Mouse (Mus musculus): ENCODE data around the gene Cela3a. TPM values are rescaled to one million over a fixed set of nuclear protein-coding genes. Genes with fewer than 3 reads are reported as not detected.

Cela3a gene
- total and polyA plus RNA-seq, 2 experiments from 2014 or later = not detected

DNA sequence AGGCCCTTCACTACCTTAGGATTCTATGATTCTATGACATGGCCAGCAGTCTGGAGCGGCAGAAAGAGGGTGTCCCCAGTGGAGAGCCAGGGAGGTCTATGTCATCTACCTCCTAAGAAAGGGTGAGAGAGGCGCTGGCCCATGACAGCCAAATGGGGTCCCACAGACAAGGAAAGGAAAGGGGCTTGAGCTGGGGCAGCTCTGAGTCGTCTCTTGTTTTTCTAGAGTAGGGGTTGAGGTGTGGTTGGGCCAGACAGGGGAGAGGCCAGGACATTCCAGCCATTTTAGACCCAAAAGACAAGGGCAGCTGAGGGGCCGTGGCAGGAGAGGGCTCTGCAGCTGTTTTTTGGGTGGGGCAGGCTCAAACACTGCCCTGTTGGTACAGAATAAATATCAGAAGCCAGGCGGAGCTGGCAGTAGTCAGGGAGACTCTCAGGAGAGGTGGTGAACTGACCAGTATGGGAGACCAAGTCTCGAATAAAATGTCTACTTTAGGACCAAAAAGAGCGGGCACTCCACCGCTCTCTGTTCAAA is 43.7 kb upstream of the Cela3a start, which contains the start of gene 1700013G24Rik:
1700013G24Rik (plus strand) TSS at position 51 of the 534 bp plus-strand sequence.
- Histone ChIP-seq H3K9me3 (ENCODE audit: low read length) (no peaks in the 10 kb centered on the region), H3K36me3 (ENCODE audit: insufficient read depth, low read length) (no peaks in the 10 kb centered on the region), H3K27me3 (ENCODE audit: insufficient read depth, low read length) (no peaks in the 10 kb centered on the region), H3K9ac (replicated peaks; ENCODE audit: low read length, poor library complexity, severe bottlenecking) (no peak within 1 kb of the TSS), H3K27ac (ENCODE audit: low read depth, low read length) (no peak within 1 kb of the TSS), H3K4me1 (ENCODE audit: insufficient read depth, low read length) (no peaks in the 10 kb centered on the region), H3K4me3 (ENCODE audit: low read depth, low read length) (no peak within 1 kb of the TSS), H3K4me2 (ENCODE audit: low read depth, low read length, poor library complexity, severe bottlenecking) (no peak within 1 kb of the TSS)
- DNase-seq (ENCODE audit: low spot score) (no peak), ATAC-seq (ENCODE audit: low FRiP score) (no peak)
- 80% methylated on average over 8 of the region's 8 CpGs for WGBS
- TF ChIP-seq CTCF (IDR thresholded peaks at IDR 0.05) = no peak

DNA sequence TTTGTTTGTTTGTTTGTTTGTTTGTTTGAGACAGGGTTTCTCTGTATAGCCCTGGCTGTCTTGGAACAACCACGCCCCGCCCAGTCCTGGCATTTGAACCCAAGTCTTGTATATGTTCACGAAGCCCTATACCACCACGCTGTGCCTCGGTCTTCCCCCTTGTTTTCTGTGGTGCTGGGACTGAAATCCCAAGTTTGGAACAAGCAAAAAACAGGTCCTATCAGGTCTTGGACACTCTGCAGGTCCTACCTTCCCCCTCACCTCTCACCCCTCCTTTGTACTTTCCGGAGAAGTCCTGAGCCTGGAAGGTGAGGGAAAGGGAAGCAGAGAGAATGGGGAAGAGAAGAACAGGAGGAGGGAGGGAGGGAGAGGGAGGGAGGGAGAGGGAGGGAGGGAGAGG is 42.6 kb upstream of the Cela3a start:
- WGBS = 97% methylated on average over 6 of the region's 6 CpGs
- H3K27ac ChIP-seq (ENCODE audit: low read depth, low read length) = no peak overlapping the region
- H3K36me3 ChIP-seq (ENCODE audit: insufficient read depth, low read length) = no peaks in the 10 kb centered on the region
- no peak overlapping the region for H3K4me2 ChIP-seq (ENCODE audit: low read depth, low read length, poor library complexity, severe bottlenecking)
- no peak for TF ChIP-seq CTCF (IDR thresholded peaks at IDR 0.05)
- H3K4me1 ChIP-seq (ENCODE audit: insufficient read depth, low read length) = no peaks in the 10 kb centered on the region
- ATAC-seq (ENCODE audit: low FRiP score) (no peak), DNase-seq (ENCODE audit: low spot score) (no peak)
- no peaks in the 10 kb centered on the region for H3K27me3 ChIP-seq (ENCODE audit: insufficient read depth, low read length)
- no peak overlapping the region for H3K9ac ChIP-seq (replicated peaks; ENCODE audit: low read length, poor library complexity, severe bottlenecking)
- H3K9me3 ChIP-seq (ENCODE audit: low read length) = no peaks in the 10 kb centered on the region
- no peak overlapping the region for H3K4me3 ChIP-seq (ENCODE audit: low read depth, low read length)

DNA sequence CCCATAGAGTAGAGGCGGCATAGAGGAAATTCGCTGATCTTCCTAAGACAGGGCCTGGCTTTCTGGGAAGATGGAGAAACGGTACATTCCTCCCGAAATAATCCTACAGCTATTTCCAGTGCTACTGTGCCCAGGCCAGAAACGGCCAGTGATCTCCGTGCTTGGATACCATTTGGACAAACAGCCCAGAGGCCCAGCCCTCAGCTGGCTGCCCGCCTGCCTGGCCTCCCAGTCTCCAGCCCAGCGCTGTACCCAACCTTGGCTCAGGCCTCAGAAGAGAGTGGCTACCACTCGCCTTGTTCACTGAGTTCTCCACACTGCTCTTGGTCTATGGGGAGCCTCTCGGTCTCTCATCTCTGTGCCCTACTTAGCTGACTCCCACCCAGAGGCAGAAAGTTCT is 40.1 kb upstream of the Cela3a start:
- no peak for TF ChIP-seq CTCF (IDR thresholded peaks at IDR 0.05)
- Histone ChIP-seq H3K4me1 (ENCODE audit: insufficient read depth, low read length) (no peaks in the 10 kb centered on the region), H3K9ac (replicated peaks; ENCODE audit: low read length, poor library complexity, severe bottlenecking) (no peak overlapping the region), H3K27me3 (ENCODE audit: insufficient read depth, low read length) (no peaks in the 10 kb centered on the region), H3K4me2 (ENCODE audit: low read depth, low read length, poor library complexity, severe bottlenecking) (no peak overlapping the region), H3K9me3 (ENCODE audit: low read length) (no peaks in the 10 kb centered on the region), H3K27ac (ENCODE audit: low read depth, low read length) (no peak overlapping the region), H3K4me3 (ENCODE audit: low read depth, low read length) (no peak overlapping the region), H3K36me3 (ENCODE audit: insufficient read depth, low read length) (no peaks in the 10 kb centered on the region)
- DNase-seq (ENCODE audit: low spot score) (no peak), ATAC-seq (ENCODE audit: low FRiP score) (no peak)
- 80% methylated on average over 10 of the region's 10 CpGs for WGBS

DNA sequence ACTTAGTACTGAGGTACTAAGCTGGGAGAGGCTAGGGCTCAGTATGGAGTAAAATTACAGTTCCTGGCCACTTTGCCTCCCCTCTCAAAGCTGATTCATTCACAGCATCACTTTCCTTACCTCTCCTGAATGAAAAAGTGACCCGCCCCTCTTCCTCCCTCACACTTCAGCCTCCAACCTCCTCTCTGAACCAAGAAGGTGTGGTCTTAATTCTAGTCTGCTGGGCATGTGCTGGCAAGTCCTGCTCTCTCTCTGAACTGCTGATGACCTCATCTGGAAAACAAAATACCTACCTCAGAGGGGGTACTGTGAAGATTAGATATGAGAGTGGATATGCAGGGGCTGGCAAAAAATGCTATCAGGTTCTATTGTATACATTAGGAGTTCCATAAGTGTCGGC is 39.5 kb upstream of the Cela3a start:
- Histone ChIP-seq H3K9me3 (ENCODE audit: low read length) (no peaks in the 10 kb centered on the region), H3K9ac (replicated peaks; ENCODE audit: low read length, poor library complexity, severe bottlenecking) (no peak overlapping the region), H3K4me1 (ENCODE audit: insufficient read depth, low read length) (no peaks in the 10 kb centered on the region), H3K4me2 (ENCODE audit: low read depth, low read length, poor library complexity, severe bottlenecking) (no peak overlapping the region), H3K27ac (ENCODE audit: low read depth, low read length) (no peak overlapping the region), H3K36me3 (ENCODE audit: insufficient read depth, low read length) (no peaks in the 10 kb centered on the region), H3K27me3 (ENCODE audit: insufficient read depth, low read length) (no peaks in the 10 kb centered on the region), H3K4me3 (ENCODE audit: low read depth, low read length) (no peak overlapping the region)
- no peak for TF ChIP-seq CTCF (IDR thresholded peaks at IDR 0.05)
- WGBS = 84% methylated on average over 2 of the region's 2 CpGs
- ATAC-seq (ENCODE audit: low FRiP score) = no peak
- DNase-seq (ENCODE audit: low spot score) = no peak

DNA sequence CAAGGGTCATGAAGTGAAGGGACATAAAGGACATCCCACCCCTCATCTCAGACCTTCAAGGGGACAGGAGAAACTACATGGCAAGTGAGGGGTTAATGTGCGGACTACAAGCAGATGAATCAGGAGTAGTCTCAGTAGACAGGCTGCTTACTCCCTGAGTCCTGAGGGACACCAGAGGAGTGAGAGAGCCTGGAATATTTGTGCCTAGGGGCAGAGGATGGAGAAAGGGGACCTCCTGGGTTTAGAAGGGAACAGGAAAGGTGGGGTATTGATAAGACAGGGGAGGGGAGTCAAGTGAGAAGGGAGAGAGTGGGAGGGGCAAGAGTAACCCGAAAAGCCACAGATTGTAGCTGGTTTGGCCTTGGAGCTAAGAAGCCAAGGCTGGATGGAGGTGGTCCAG is 39.0 kb upstream of the Cela3a start:
- Histone ChIP-seq H3K4me3 (ENCODE audit: low read depth, low read length) (no peak overlapping the region), H3K36me3 (ENCODE audit: insufficient read depth, low read length) (no peaks in the 10 kb centered on the region), H3K27me3 (ENCODE audit: insufficient read depth, low read length) (no peaks in the 10 kb centered on the region), H3K9ac (replicated peaks; ENCODE audit: low read length, poor library complexity, severe bottlenecking) (no peak overlapping the region), H3K4me2 (ENCODE audit: low read depth, low read length, poor library complexity, severe bottlenecking) (no peak overlapping the region), H3K27ac (ENCODE audit: low read depth, low read length) (no peak overlapping the region), H3K4me1 (ENCODE audit: insufficient read depth, low read length) (no peaks in the 10 kb centered on the region), H3K9me3 (ENCODE audit: low read length) (no peaks in the 10 kb centered on the region)
- DNase-seq (ENCODE audit: low spot score) = no peak
- ATAC-seq (ENCODE audit: low FRiP score) = no peak
- no peak for TF ChIP-seq CTCF (IDR thresholded peaks at IDR 0.05)
- 51% methylated on average over 2 of the region's 2 CpGs for WGBS

DNA sequence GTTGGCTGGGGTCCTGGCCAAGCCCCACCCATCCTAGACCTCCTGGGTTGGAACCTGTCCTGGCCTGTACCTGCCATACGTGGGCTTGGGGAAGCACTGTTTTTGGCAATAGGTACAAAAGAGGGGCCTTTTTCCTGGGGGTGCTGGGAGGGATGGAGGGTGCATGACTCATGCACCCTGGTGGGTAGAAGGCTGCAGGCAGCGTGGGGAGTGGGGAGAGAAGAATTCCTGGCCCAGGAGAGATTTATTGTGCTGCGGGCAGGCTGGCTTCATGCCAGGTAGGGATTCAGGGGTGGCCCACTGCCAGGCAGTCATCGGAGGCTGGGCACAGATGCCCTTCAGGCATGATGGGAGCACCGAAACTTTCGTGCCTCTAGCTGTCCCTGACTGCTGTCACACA is 38.6 kb upstream of the Cela3a start:
- DNase-seq (ENCODE audit: low spot score) = peak; percentile 25

More for the DNA sequence above, 38.6 kb upstream of the Cela3a start:
- TF ChIP-seq CTCF (IDR thresholded peaks at IDR 0.05) = no peak
- no peak overlapping the region for H3K4me3 ChIP-seq (ENCODE audit: low read depth, low read length)
- no peak overlapping the region for H3K27ac ChIP-seq (ENCODE audit: low read depth, low read length)
- H3K9ac ChIP-seq (replicated peaks; ENCODE audit: low read length, poor library complexity, severe bottlenecking) = no peak overlapping the region
- 29% methylated on average over 6 of the region's 6 CpGs for WGBS
- no peaks in the 10 kb centered on the region for H3K9me3 ChIP-seq (ENCODE audit: low read length)
- no peaks in the 10 kb centered on the region for H3K27me3 ChIP-seq (ENCODE audit: insufficient read depth, low read length)
- ATAC-seq (ENCODE audit: low FRiP score) = no peak
- no peaks in the 10 kb centered on the region for H3K36me3 ChIP-seq (ENCODE audit: insufficient read depth, low read length)
- no peak overlapping the region for H3K4me2 ChIP-seq (ENCODE audit: low read depth, low read length, poor library complexity, severe bottlenecking)
- no peaks in the 10 kb centered on the region for H3K4me1 ChIP-seq (ENCODE audit: insufficient read depth, low read length)

Measured in midbrain, postnatal 0 days (tissue).